Mouse (Mus musculus) liver, embryonic 14.5 days (tissue): ENCODE data around the gene Cbx7. TPM values are rescaled to one million over a fixed set of nuclear protein-coding genes. Genes with fewer than 3 reads are reported as not detected.

ENCODE experiments used
- ATAC-seq: fragments of 200-750 bp; cut with Nextera tagmentation; 2 replicates; pipeline ENCODE4 v1.8.0; 2017; ENCODE audit warnings: moderate number of reproducible peaks, mild to moderate bottlenecking, moderate library complexity; ENCODE audit not compliant: insufficient read depth
- DNase-seq, 3 experiments: peaks; one replicate each; pipeline ENCODE4 v3.0.0-alpha.2; 2012 to 2013; ENCODE audit warnings: low read depth in 3 of 3, low spot score in 3 of 3
- H3K27ac ChIP-seq: fragments of 300-500 bp; sonication (generic); 2 replicates; pipeline ENCODE4 v1.5.1; 2014; ENCODE audit warnings: moderate library complexity, mild to moderate bottlenecking, control low read depth, inconsistent platforms
- H3K27me3 ChIP-seq: fragments of 300-500 bp; sonication (generic); 2 replicates; pipeline ENCODE4 v1.6.1; 2014; ENCODE audit warnings: mild to moderate bottlenecking, low read length, moderate library complexity; ENCODE audit not compliant: control insufficient read depth, insufficient read depth
- H3K36me3 ChIP-seq: fragments of 300-500 bp; sonication (generic); replicated peaks from 2 replicates; pipeline ENCODE4 v1.6.1; 2014; ENCODE audit warnings: low read depth; ENCODE audit not compliant: control insufficient read depth, insufficient read depth
- H3K4me1 ChIP-seq, 2 experiments: fragments of 200-500 bp in 1 of 2; fragments of 300-500 bp in 1 of 2; sonication (generic) in 1 of 2; replicated peaks; 2 replicates each; pipeline ENCODE4 v1.6.1; 2012 to 2014; ENCODE audit warnings: antibody characterized with exemption in 1 of 2, inconsistent platforms in 1 of 2, low read length in 1 of 2; ENCODE audit not compliant: control insufficient read depth in 2 of 2, insufficient read depth in 2 of 2
- H3K4me2 ChIP-seq: fragments of 300-500 bp; sonication (generic); 2 replicates; pipeline ENCODE4 v1.6.1; 2014; ENCODE audit warnings: low read depth, mild to moderate bottlenecking, control low read depth, moderate library complexity
- H3K4me3 ChIP-seq, 2 experiments: fragments of 200-500 bp in 1 of 2; fragments of 300-500 bp in 1 of 2; sonication (generic) in 1 of 2; 2 replicates each; pipeline ENCODE4 v1.5.1; 2012 to 2014; ENCODE audit warnings: low read depth in 2 of 2, low read length in 2 of 2, mild to moderate bottlenecking in 2 of 2, control low read depth in 1 of 2, inconsistent platforms in 1 of 2, moderate library complexity in 1 of 2; ENCODE audit not compliant: insufficient read depth in 1 of 2
- H3K9ac ChIP-seq: fragments of 300-500 bp; sonication (generic); replicated peaks from 2 replicates; pipeline ENCODE4 v1.6.1; 2014; ENCODE audit warnings: mild to moderate bottlenecking, control low read depth, moderate library complexity
- H3K9me3 ChIP-seq: fragments of 300-500 bp; sonication (generic); 2 replicates; pipeline ENCODE4 v1.6.1; 2016; ENCODE audit warnings: low read length, mixed read lengths; ENCODE audit not compliant: control insufficient read depth
- CTCF ChIP-seq: IDR thresholded peaks from 2 replicates; pipeline ENCODE4 v1.5.1; 2016; ENCODE audit warnings: antibody characterized with exemption, low read depth, control low read depth
- EP300 ChIP-seq: IDR thresholded peaks from 2 replicates; pipeline ENCODE4 v1.6.1; 2016; ENCODE audit warnings: antibody characterized with exemption, low read depth
- WGBS: fragments of 180-500 bp; shearing (Covaris S2); extraction: QIAGEN DNeasy Blood & Tissue Kit; methylation state at CpG from one replicate; pipeline ENCODE4 v1.1.7; 2014; ENCODE audit not compliant: insufficient replicate concordance; 5-methylcytosine and 5-hydroxymethylcytosine counted together
- polyA plus RNA-seq, 2 experiments: library from polyadenylated mRNA; depleted of rRNA in 1 of 2; stranded (reverse) in 1 of 2; unstranded in 1 of 2; fragments of >200 nt; fragmentation: Nextera tagmentation in 1 of 2; extraction: Ambion mirVana in 1 of 2; gene quantifications; 2 replicates each; pipeline versions ENCODE4 v1.2.1 to v1.2.3; 2012 to 2014

Gene Cbx7
- polyA plus RNA-seq, 2 experiments = 0.62 to 2.5 TPM

GRCm38 (mm10) chr15:79891436-79892212 lies 79.3 kb downstream of the Cbx7 start, which contains the start of gene Apobec3:
Apobec3 (plus strand) TSS chr15:79891659.
- Histone ChIP-seq H3K4me3 (peak within 1 kb of the TSS; percentile 81 to 87), H3K4me2 (peak within 1 kb of the TSS; percentile 99), H3K9ac (peak within 1 kb of the TSS; percentile 81), H3K4me1 (peaks cover 23 to 31% of the 10 kb centered on the region in 2 experiments), H3K9me3 (no peaks in the 10 kb centered on the region), H3K27ac (peak within 1 kb of the TSS; percentile 86), H3K27me3 (no peaks in the 10 kb centered on the region), H3K36me3 (no peaks in the 10 kb centered on the region; the same call in 1 of the 2 replicates)
- TF ChIP-seq CTCF (peak; percentile 98), EP300 (no peak)
- peak; percentile 62 for ATAC-seq
- under 1% methylated on average over 20 of the region's 20 CpGs for WGBS
- peak; percentile 55 to 82 (median 68) for DNase-seq

GRCm38 (mm10) chr15:79884820-79885219 lies 86.1 kb downstream of the Cbx7 start:
- H3K27ac ChIP-seq = no peak overlapping the region
- H3K36me3 ChIP-seq = no peaks in the 10 kb centered on the region
- H3K4me1 ChIP-seq = peaks cover 0 to 8% of the 10 kb centered on the region in 2 experiments; a peak in 2 of 4 replicates
- H3K4me2 ChIP-seq = no peak overlapping the region
- H3K9me3 ChIP-seq = no peaks in the 10 kb centered on the region
- no peak for ATAC-seq
- TF ChIP-seq EP300 (no peak), CTCF (no peak)
- 64% methylated on average over 5 of the region's 5 CpGs for WGBS
- H3K4me3 ChIP-seq = no peak overlapping the region
- H3K27me3 ChIP-seq = no peaks in the 10 kb centered on the region; the same call in none of the 2 replicates
- DNase-seq = no peak
- H3K9ac ChIP-seq = no peak overlapping the region

GRCm38 (mm10) chr15:79883352-79883822 lies 87.5 kb downstream of the Cbx7 start:
- under 1% methylated on average over 30 of the region's 30 CpGs for WGBS
- Histone ChIP-seq H3K4me3 (peak overlapping the region; percentile 57 to 75), H3K27ac (no peak overlapping the region), H3K36me3 (no peaks in the 10 kb centered on the region), H3K9ac (peak overlapping the region; percentile 53), H3K27me3 (no peaks in the 10 kb centered on the region; the same call in none of the 2 replicates), H3K4me2 (peak overlapping the region; percentile 71), H3K9me3 (no peaks in the 10 kb centered on the region), H3K4me1 (peaks cover 0 to 8% of the 10 kb centered on the region in 2 experiments; a peak in 2 of 4 replicates)
- peak; percentile 52 to 63 (median 55) for DNase-seq
- peak; percentile 84 for TF ChIP-seq CTCF
- no peak for TF ChIP-seq EP300
- ATAC-seq = peak; percentile 81

- H3K27me3 ChIP-seq = no peaks in the 10 kb centered on the region; the same call in none of the 2 replicates
- H3K27ac ChIP-seq = no peak overlapping the region
- no peaks in the 10 kb centered on the region for H3K9me3 ChIP-seq
- H3K9ac ChIP-seq = no peak overlapping the region
- no peak for TF ChIP-seq EP300
- no peak for TF ChIP-seq CTCF
- no peak for ATAC-seq
- H3K4me2 ChIP-seq = peak overlapping the region; percentile 71
- no peak overlapping the region for H3K4me3 ChIP-seq
- no peaks in the 10 kb centered on the region for H3K36me3 ChIP-seq
- H3K4me1 ChIP-seq = peaks cover 0 to 8% of the 10 kb centered on the region in 2 experiments; a peak in 2 of 4 replicates
- 30% methylated on average over 19 of the region's 19 CpGs for WGBS
- no peak for DNase-seq
These were observed 88.2 kb downstream of the Cbx7 start for GRCm38 (mm10) chr15:79882623-79883267.

- Histone ChIP-seq H3K4me2 (no peak overlapping the region), H3K4me3 (no peak overlapping the region), H3K27me3 (no peaks in the 10 kb centered on the region; the same call in none of the 2 replicates), H3K9ac (no peak overlapping the region), H3K27ac (no peak overlapping the region), H3K4me1 (peaks cover 0 to 6% of the 10 kb centered on the region in 2 experiments; a peak in 2 of 4 replicates), H3K36me3 (no peaks in the 10 kb centered on the region), H3K9me3 (no peaks in the 10 kb centered on the region)
- WGBS = 77% methylated on average over 3 of the region's 3 CpGs
- no peak for DNase-seq
- ATAC-seq = no peak
- TF ChIP-seq CTCF = no peak
- no peak for TF ChIP-seq EP300
These were observed 90.4 kb downstream of the Cbx7 start for GRCm38 (mm10) chr15:79880477-79880876.
